Mouse (Mus musculus): ENCODE measurements around the gene Gm14862.

Gene Gm14862

GRCm38 (mm10) chrX:9222412-9223221 is 34.1 kb downstream of the Gm14862 start:
- no peak for DNase-seq (ENCODE audit: low spot score)

- DNase-seq (ENCODE audit: low spot score), result no peak
Observed at GRCm38 (mm10) chrX:9221736-9222135, 35.0 kb downstream of the Gm14862 start.

GRCm38 (mm10) chrX:9221206-9221605 is 35.5 kb downstream of the Gm14862 start:
- DNase-seq (ENCODE audit: low spot score), result no peak

- no peak for DNase-seq (ENCODE audit: low spot score)
Observed at GRCm38 (mm10) chrX:9219570-9219969, 37.1 kb downstream of the Gm14862 start.

GRCm38 (mm10) chrX:9216244-9216643 is 40.5 kb downstream of the Gm14862 start:
- no peak for DNase-seq (ENCODE audit: low spot score)

- DNase-seq (ENCODE audit: low spot score), result no peak
Observed at GRCm38 (mm10) chrX:9205121-9205520, 51.6 kb downstream of the Gm14862 start.

GRCm38 (mm10) chrX:9202781-9203405 is 53.8 kb downstream of the Gm14862 start:
- no peak for DNase-seq (ENCODE audit: low spot score)

- no peak for DNase-seq (ENCODE audit: low spot score)
Observed at GRCm38 (mm10) chrX:9201954-9202353, 54.7 kb downstream of the Gm14862 start.
